Mouse (Mus musculus): ENCODE results near the gene Lrrc59.
"Not testable (repeated sequence)": the region's sequence is repeated elsewhere in the genome, so short reads cannot be mapped to it uniquely, and the experiment has no call there.

The Lrrc59 gene

DNA sequence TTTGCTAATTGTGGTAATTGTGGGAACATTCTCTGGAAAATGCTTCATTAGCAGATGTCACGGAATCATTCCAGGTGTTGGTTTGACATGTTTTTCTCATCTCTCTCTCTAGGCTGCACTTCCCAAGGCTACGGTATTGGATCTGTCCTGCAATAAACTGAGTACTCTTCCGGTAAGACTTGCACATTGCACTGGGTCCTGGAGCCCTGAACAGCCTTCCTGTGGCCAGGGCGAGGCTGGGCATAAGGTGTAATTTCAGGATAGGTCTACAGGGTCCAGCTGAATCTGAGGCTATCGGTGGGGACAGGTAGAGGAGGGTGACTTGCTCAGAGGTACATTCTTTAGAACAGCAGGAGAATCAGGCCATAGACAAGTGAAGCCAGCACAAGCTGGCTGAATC, 2.4 kb downstream of the Lrrc59 start:
- no peak for DNase-seq

DNA sequence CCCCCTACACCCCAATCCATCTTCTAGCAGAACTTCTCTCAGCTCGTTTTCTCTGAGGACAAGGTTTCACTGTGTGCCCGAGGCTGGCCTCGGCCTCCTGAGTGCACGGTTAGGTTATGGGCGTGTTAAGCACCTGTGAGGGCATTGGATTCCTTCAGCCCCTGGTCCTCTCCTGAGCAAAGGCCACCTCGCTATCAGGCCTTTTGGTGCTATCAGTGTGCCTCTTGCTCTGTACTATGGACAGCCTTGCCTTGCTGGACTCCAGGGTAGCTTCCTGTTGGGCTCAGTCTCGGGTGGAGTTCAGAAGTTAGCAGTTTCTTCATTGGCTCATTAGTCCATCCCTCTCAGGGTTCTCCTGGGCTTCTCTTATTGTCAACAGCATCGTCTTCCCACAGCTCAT, 3.4 kb downstream of the Lrrc59 start:
- DNase-seq = no peak

DNA sequence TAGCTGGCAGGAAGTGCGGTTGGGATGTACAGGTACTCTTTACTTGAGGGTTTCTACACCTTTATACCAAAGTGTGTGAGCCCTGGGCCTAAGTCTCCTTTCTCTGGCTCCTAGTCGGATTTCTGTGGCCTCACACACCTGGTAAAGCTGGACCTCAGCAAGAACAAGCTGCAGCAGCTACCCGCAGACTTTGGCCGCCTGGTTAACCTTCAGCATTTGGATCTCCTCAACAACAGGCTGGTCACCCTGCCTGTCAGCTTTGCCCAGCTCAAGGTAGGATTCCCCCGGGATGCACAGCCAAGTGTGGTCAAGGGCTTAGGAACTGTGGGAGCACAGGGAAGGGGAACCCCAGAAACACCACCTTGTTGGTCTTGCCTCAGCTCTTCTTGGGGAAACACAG, 4.9 kb downstream of the Lrrc59 start:
- peak; percentile 69 to 73 for DNase-seq

DNA sequence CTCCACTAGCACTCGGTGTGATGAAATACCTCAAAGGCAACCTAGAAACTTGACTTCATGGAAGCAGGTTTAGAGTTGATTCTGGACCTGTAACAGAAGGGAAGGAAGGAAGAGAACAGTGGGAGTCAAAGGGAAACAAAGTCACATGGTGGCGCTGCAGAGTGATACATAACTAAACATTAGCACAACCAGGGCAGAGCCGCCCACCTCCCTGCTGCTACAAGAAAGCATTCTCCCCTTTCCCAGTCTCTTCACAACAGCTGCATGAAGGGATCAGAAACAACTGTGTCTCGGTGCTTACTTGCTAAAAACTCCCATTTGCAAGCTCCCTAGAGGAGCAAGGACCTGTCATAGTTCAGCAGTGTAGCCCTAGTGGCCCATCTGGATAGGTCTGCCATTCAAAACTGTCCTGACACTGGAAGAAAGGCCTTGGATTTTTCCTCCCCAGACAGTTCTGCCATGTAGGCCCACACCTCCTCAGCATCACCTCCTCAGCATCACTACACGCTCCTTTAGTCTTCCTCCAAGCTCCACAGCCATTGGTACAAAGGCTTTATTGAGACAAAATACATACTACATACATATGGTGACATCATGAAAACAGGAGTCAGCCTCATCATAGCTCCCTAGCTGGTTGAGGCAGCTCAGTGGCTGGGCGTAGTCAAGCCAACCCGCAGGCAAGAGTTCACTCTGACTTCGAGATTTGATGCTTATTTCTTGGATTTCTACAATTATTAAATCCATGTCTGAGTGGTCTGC, 15.1 kb downstream of the Lrrc59 start:
- DNase-seq = no peak

DNA sequence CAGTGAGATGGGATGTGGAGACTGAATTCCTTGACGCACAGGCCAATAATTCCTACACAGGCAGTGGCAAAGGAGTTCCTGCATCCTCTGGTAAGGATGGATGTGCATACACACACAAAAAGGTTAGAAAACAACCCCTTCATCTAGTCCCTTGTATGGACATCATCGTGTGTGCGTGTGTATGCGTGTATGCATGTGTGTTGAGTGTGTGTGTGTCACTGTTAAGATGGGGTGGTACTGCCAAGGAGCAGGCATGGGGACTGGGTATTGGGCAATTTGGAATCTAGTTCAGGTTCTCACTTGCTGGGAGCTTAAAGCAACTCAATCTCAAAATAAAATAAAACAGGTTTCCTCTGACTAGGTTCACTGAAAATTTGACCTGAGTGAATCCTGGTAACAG, 16.9 kb downstream of the Lrrc59 start:
- DNase-seq = no peak

DNA sequence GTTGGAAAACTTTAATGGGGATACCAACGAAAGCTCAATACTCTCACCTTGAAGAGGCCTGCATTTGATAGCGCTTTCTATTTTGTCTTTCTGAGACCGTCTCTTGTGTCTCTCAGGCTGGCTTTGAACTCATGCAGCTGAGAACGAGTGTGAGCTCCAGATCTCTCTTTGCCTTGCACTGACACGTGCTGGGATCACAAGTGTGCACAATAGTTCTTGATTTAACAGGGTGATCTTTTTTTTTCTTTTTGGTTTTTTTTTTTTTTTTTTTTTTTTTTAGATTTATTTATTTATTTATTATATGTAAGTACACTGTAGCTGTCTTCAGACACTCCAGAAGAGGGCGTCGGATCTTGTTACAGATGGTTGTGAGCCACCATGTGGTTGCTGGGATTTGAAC, 21.7 kb downstream of the Lrrc59 start:
- DNase-seq = not testable (repeated sequence)

DNA sequence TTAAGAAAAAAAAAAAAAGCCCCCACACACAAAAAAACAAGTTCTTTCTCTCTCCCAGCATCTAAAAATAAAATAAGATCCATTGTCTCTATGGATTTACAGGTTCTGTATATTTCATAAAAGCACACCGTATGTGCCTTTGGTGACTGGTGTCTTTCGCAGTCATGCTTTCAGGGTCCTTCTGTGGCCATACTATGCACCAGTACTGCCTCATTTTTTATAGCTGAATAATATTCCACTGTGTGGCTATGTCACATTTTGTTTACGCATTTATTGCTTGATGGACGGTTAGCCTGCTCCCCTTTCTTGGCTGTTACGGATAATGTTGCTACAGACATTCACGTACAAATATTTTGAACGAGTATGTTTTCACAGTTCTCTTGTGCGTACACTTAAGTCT, 23.4 kb downstream of the Lrrc59 start:
- DNase-seq = no peak

DNA sequence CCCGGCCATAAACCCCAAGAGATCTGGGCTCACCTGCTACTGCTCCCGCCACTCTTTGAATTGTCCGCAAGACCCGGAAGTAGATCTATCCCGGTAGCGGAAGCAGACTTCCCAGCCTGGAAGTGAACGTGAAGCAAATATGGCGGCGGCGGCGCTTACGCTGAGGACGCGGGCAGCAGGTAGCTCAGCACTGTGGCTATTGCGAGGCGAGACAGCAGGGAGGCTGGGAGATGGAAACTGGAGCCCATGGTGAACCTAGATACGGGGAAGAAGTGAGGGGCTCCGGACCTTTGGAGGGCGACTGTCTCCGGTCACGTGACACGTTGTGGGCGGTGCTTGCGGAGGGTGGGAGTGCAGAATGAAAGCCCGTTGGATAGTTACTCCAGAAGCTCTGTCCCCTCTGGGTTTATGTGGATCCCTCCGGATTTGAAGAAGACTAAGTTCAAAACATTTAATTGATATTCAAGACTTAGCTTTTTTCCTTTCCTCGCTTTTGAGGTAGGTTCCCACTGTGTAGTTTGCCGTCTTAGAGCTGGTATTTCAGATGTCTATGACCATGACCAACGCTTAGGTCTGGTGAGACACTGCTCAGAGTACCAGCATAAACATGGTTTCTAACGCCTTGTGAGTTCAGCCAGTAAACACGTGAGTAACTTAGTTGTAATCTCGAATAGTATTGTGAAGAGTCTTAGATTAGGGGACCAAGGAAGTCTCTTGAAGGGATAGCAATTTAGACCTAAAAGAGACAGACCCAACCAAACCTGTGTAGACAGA, 24.3 kb downstream of the Lrrc59 start, which contains the start of the genes Mrpl27 and Eme1:
Gene Mrpl27, plus strand, starts transcription at position 105 of the 774 bp plus-strand sequence.
Gene Eme1, minus strand, starts transcription at position 302 of the 774 bp plus-strand sequence.
- DNase-seq = peak; percentile 79 to 85

DNA sequence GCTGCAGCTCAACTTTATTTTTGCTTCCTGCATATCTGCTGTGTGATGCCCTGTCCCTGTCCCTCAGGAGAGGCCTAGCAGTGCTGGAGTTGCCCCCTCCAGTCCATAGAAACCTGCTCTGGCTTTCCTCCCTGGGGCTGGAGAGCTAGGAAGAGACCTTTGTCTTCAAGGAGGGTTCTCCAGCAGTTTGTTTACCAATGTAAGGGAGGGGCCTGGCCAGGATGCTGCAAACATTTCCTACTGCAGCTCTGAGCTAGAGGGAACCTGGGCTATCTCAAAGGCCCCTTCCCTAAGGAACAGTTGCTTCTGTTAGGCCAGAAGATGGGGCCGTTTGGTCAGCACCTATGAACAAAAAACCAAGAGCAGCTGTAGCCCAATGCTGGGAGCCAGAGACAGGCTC, 31.8 kb downstream of the Lrrc59 start:
- no peak for DNase-seq

DNA sequence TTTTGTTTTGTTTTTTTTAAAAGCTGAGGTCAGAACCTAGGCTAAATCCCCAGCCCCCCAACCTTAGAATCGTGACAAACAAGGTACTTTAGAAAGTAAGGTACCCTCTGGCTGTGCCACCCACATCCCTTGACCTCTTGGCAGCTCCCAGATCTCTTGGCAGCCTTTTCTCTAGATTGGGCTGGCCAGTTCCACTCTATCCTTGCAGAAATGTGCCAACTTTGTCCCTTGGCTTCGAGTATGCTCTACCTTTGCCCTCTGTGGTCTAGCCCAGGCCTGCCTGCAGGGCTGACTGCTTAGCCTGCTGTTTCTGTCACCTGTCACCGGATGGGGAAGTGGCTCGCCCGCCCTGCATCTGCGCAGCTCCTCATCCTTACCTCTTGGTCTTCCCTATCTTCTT, 35.7 kb downstream of the Lrrc59 start:
- DNase-seq = peak; percentile 67 to 77

DNA sequence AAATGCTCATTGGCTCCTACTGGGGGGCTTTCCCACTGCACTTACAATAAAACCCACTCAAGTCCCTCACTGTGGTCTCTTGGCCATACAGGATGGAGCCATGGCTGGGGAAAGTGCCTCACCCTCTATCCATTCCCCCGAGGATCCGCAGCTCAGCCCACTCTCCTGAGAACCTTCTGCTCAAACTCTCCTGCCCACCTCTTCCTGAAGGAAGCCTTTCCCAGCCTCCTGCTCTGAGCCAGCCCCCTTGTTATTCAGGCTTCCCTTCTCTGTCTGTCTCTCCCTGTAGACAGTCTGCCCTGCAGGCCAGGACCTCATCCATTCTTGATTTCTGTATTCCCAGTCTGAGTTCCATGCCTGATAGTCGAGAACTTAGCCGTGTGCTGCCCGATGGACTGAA, 45.4 kb downstream of the Lrrc59 start:
- no peak for DNase-seq

DNA sequence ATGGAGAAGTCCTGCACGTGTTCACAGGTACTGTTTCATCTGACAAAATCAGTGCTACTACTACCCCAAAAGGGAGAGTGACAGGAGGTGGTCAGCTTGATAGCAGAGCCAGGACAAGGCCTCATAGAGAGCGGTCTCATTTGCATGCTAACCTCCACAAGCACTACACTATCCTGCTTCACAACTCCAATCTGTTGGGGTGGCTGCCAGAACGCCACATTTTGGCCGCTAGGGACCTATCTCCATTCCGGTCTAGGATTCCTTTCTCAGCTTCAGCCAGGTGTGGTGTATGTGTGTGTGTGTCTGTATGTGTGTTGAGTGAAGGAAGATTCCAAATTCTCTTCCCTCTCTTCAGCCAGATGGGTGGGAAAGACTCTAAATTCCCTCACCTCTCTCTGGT, 45.9 kb downstream of the Lrrc59 start:
- DNase-seq = no peak

DNA sequence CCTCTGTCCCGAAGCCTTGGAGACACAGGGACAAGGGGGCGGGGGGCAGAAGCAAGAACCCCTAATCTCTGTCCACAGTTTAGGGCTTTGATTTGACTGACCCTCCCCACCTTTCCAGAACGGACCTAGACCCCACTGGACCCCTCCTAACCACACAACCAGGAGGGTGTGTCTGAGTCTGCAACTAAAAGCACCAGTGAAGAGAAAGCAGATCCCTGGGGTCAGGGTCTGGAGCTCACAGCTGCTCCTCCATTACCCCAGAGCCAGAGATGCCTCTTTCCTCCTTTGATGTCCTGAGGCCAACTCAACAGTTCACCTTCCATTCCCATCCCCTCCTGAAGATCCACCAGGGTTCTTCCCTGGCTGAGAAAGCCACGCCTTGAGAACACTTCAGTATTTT, 46.7 kb downstream of the Lrrc59 start:
- no peak for DNase-seq

DNA sequence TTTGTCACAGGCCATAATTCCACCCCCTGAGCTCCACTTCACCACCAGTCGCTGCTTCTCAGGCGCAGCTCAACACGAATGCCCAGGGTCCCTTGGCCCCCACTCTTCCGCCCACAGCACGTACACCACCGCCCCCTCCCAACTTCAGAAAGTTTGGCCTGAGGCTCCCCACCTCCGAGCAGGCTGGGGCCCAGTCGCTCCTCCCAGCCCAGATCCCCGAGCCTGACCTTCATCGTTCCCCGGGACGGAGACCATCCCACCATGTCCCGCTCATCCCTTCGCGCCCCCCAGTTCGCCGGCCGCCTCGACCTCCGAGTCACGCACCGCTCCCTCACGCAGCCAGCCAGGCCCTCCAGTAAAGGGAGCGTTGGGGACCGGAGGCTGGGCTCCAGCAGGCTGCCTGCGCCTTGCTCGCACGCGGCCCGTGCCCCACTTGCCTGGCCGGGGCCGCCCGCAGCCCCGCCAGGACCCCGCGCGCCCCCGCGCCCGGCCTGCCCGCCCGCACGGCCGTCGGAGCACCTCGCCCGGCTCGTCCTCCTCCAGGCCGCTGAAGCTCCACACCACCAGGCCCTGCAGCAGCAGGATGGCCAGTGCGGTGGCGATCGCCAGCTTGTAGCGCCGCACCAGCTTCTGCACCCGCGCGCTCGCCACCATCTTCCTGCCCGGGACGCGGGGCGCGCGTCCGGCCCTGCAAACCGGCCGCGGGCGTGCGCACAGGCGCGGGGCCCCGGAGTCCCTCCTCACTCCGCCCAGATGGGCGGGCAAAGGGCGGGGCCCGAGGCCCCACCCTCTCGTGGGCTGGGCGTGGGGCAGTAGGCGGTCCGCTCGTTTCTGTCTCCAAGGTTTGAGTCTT, 47.4 kb downstream of the Lrrc59 start, which contains the start of gene Xylt2:
Gene Xylt2, minus strand, starts transcription at position 762 of the 853 bp plus-strand sequence.
- DNase-seq = peak; percentile 90 to 93

DNA sequence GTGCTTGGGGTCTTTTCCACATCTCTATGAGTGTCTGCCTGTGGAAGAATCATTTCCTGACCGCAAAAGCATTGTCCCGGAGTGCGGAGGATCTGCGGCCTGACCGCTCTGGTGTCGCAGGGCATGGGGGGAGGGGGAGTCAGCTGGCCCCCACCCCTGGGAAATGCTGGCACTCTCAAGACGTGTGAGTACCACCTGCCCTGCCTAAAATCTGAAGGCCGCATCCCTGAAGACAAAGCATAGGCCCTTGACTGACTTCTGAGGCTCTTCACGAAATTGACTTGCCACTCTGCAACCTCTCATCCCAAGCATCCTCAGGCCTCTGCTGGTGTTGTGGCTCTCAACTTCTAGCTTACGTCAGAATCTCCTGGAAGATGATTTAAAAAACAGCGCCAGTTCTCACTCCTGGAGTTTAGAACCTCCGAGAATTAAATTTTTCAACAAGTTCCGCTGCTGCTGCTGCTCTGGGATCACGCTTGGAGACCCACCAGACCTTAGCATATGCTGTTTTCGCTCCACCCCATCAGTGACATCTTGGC, 48.1 kb downstream of the Lrrc59 start:
- no peak for DNase-seq

DNA sequence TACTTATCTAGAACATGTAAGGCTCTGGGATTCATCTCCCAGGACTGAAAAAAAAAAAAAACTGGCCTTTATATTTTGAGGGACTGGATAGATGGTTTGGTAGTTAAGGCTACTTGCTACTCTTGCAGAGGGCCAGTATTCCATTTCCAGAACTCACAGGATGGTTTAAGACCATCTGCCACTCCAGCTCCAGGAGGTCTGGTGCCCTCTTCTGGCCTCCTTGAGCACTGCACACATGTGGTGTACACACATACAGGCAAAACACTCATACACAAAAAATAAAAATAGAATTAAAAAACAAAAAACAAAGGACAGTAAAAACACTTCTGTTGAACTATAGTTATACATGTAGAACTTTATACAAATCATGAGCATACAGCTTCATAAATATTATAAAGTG, 51.1 kb downstream of the Lrrc59 start:
- DNase-seq = no peak

DNA sequence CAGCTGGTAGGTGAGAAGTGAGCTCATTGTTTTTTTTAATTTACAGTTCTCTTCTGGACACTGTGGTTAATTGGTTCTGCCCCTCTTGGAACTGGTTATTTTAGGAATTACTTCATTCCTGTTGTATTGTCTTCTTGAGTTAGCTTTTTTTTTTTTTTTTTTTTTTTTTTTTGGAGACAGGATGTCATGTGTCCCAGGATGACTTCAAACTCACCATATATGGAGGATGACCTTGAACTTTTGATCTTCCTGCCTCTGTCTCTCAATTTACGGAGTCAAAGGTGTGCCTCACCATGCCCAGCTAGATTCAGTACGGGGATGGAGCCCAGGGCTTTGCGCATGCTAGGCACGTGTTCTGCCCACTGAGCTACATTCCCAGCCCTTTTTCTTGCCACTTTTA, 52.1 kb downstream of the Lrrc59 start:
- no peak for DNase-seq

DNA sequence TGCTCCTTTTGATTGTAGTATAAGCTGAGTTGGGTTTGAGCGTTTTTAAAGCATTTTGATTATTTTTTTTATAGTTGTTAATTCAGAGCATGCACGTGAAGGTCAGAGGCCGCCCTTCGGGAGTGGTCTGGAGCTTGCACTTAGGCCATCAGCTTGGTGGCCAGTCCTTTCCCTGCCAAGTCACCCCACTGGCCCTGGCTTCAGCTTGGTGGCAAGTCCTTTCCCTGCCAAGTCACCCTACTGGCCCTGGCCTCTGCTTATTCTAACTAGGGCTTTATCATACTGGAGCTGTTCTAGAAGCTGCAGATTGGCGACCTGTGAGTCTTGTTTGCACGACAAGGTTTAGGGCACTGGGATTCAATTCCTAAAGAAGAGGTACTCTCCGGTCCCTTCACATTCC, 52.9 kb downstream of the Lrrc59 start:
- no peak for DNase-seq

DNA sequence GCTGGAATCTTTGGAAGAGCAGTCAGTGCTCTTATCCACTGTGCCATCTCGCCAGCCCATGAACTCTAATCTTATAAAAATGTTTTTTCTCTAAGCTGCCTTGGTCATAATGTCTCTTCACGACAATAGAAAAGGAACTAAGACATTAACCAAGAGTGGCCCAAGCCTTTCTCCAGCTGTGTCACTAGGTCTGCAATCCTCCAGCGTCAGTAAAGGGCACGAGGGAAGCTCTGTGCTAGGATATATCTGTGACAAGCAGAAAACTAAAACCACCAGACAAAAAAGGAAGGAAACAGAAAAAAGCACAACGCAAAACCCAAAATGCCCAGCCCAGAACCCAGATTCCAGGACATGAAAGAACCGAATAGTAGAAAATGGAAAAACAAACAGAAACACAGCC, 57.6 kb downstream of the Lrrc59 start:
- DNase-seq = no peak

DNA sequence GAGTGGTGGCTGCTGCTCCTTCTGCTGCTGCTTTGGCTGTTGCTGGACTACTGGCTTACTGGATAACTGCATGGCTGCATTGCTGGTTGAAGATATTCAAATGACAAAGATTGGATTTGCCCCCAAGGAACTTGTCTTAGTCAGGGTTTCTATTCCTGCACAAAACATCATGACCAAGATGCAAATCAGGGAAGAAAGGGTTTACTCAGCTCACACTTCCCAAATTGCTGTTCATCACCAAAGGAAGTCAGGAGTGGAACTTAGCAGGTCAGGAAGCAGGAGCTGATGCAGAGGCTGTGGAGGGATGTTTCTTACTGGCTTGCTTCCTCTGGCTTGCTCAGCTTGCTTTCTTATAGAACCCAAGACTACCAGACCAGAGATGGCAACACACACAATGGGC, 62.9 kb downstream of the Lrrc59 start:
- not testable (repeated sequence) for DNase-seq
